Comparison of ENCODE assay signal across 8 mouse cellular contexts in genomic region chr3:31093627-31094351, GRCm38 (mm10). TPM values are rescaled to one million over a fixed set of nuclear protein-coding genes. Genes with fewer than 3 reads are reported as not detected.
A peak's percentile ranks its signal among the peaks of the same experiment; 100 is the strongest.
DNase-seq lines count a peak whose midpoint lies in the region; ATAC-seq and TF ChIP-seq lines count a peak whose summit lies in the region.

No protein-coding gene starts in this region.

- peak overlapping the region; percentile 68 for H3K9ac ChIP-seq in intestine, embryonic 15.5 days

- DNase-seq in gastrocnemius, postnatal 25 days: peak; percentile 81
- DNase-seq in left cerebral cortex, postnatal 25 days (ENCODE audit: low spot score in 2 of 2): peak; percentile 60 to 84
- DNase-seq in mesoderm, embryonic 11.5 days (ENCODE audit: low read depth, low spot score): peak; percentile 73
- peak; percentile 69 for DNase-seq in right cerebral cortex, postnatal 25 days
- DNase-seq in yolk sac, embryonic 10.5 days (ENCODE audit: low spot score): peak; percentile 78

- peak overlapping the region; percentile 100 for H3K27ac ChIP-seq in cortical plate, adult 2 months (ENCODE audit: insufficient read depth, low read length)
- H3K27ac ChIP-seq in intestine, embryonic 15.5 days: peak overlapping the region; percentile 99

- H3K4me2 ChIP-seq in intestine, embryonic 15.5 days (replicated peaks): peak overlapping the region; percentile 68

- no peak for TF ChIP-seq CTCF in cortical plate, adult 2 months (IDR thresholded peaks at IDR 0.05; ENCODE audit: extremely low read depth, insufficient read depth, low read length)

- TF ChIP-seq POLR2A in cortical plate, adult 2 months (IDR thresholded peaks at IDR 0.05; ENCODE audit: extremely low read depth, insufficient read depth, low read length): no peak

- no peaks in the 10 kb centered on the region for H3K27me3 ChIP-seq in intestine, embryonic 15.5 days (replicated peaks)

- H3K36me3 ChIP-seq in intestine, embryonic 15.5 days: no peaks in the 10 kb centered on the region

- intact Hi-C loops in left cerebral cortex, postnatal 25 days (cut with DNase I): loop anchor here (1.0 to 5.0 kb wide), 2 partner anchors 36 to 214 kb away; no protein-coding TSS in a partner anchor

- ATAC-seq in activated CD4-positive, CD25-positive, alpha-beta regulatory T cell, adult 4 months: peak; percentile 62
- peak; percentile 75 for ATAC-seq in intestine, embryonic 15.5 days

- peaks cover 6% of the 10 kb centered on the region for H3K4me1 ChIP-seq in cortical plate, adult 2 months (ENCODE audit: control insufficient read depth, insufficient read depth, low read length)
- peaks cover 18% of the 10 kb centered on the region for H3K4me1 ChIP-seq in intestine, embryonic 15.5 days (replicated peaks)

- under 1% methylated on average over 46 of the region's 58 CpGs for WGBS in intestine, embryonic 15.5 days

- H3K9me3 ChIP-seq in intestine, embryonic 15.5 days: no peaks in the 10 kb centered on the region

- H3K4me3 ChIP-seq in cortical plate, adult 2 months (ENCODE audit: insufficient read depth, low read length): peak overlapping the region; percentile 81
- H3K4me3 ChIP-seq in intestine, embryonic 15.5 days (replicated peaks): peak overlapping the region; percentile 90

RNA-seq across cellular contexts. Expression of gene Skil, which starts 1.1 kb away (rescaled TPM):
- 10 to 100 TPM; 54.4 to 60.6 TPM for polyA plus RNA-seq in activated CD4-positive, CD25-positive, alpha-beta regulatory T cell, adult 4 months (2017; shearing (Covaris generic))
- polyA plus RNA-seq in cortical plate, adult 2 months (2012; rRNA removed): 23.5 and 24.2 TPM in 2 replicates
- 10 to 100 TPM; 11.4 to 11.8 TPM for total RNA-seq in gastrocnemius, postnatal 25 days (2021)
- polyA plus RNA-seq in intestine, embryonic 15.5 days (2015; fragmentation: Nextera tagmentation; extraction: Ambion mirVana): 17.5 and 21.3 TPM in 2 replicates
- 10 to 100 TPM; 64.5 to 66.0 TPM for total RNA-seq in left cerebral cortex, postnatal 25 days (2021)

RNA-seq across cellular contexts. Expression of gene Cldn11, which starts 55.9 kb away (rescaled TPM):
- polyA plus RNA-seq in activated CD4-positive, CD25-positive, alpha-beta regulatory T cell, adult 4 months (2017; shearing (Covaris generic)): not detected
- polyA plus RNA-seq in cortical plate, adult 2 months (2012; rRNA removed): 267 and 352 TPM in 2 replicates
- total RNA-seq in gastrocnemius, postnatal 25 days (2021): under 1 TPM; 0.15 to 0.88 TPM
- 4.9 and 7.3 TPM in 2 replicates for polyA plus RNA-seq in intestine, embryonic 15.5 days (2015; fragmentation: Nextera tagmentation; extraction: Ambion mirVana)
- total RNA-seq in left cerebral cortex, postnatal 25 days (2021): 100 to 1,000 TPM; 148 to 171 TPM

Comparison
In these comparisons a context has a peak if more than half of its experiments do, and no peak if none do; other contexts are left out.
1. Peak in every context shown above with its lines: DNase-seq, ATAC-seq, H3K4me3 ChIP-seq and H3K27ac ChIP-seq.
2. RNA of gene Cldn11, which starts 55.9 kb away (polyA plus RNA-seq): 267 to 352 TPM in cortical plate, adult 2 months; 4.9 to 7.3 TPM in intestine, embryonic 15.5 days and not detected in activated CD4-positive, CD25-positive, alpha-beta regulatory T cell, adult 4 months; every median in the first group is over 10 times any median in the second.